Mouse (Mus musculus): Measurements from ENCODE around the gene Gm17657. TPM values are rescaled to one million over a fixed set of nuclear protein-coding genes. Genes with fewer than 3 reads are reported as not detected.
A peak's percentile ranks its signal among the peaks of the same experiment; 100 is the strongest.

The Gm17657 gene
- polyA plus RNA-seq, 1 experiment from 2014 or later = not detected

DNA sequence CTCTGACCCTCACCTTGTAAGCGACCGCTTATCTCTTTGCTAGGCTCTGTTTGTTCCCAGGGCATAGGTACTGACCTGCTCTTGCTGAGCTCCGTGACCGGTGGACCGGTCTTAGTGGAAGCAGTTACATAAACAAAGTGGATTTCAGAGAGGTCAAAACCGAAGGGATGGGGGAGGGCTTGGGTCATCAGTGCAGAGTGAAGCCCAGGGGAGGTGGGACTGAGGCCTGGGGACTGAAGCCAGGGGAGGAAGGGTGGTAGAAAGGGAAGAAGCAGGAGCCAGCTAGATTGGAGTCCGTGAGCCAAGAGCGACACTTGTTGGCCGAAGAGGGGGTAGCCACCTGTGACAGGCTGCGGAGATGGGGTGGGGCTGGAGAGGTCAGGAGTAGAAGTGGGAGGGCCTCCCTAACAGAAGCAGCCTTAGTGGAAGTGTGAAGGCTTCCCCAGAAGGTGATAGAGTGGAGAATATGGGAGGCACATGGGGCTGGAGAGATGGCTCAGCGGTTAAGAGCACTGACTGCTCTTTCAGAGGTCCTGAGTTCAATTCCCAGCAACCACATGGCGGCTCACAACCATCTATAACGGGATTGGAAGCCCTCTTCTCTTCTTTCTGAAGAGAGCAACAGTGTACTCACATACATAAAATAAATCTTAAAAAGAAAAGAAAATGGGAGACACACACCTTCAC lies 36.3 kb downstream of the Gm17657 start:
- Histone ChIP-seq H3K36me3 (ENCODE audit: control insufficient read depth, insufficient read depth, low read length) (no peaks in the 10 kb centered on the region), H3K4me1 (ENCODE audit: control insufficient read depth in 2 of 2, insufficient read depth in 2 of 2, low read length in 2 of 2) (0 out of 4 replicates have a peak, but pooled peaks cover 0 to 2% of the 10 kb centered on the region in 2 experiments), H3K27ac (replicated peaks in 1 of 2; ENCODE audit: control insufficient read depth in 1 of 2, insufficient read depth in 1 of 2, low read depth in 2 of 2, low read length in 2 of 2) (no peak overlapping the region), H3K9ac (ENCODE audit: low read length) (no peak overlapping the region; the same call in 1 of the 2 replicates), H3K9me3 (ENCODE audit: control insufficient read depth, low read length) (no peaks in the 10 kb centered on the region), H3K4me2 (ENCODE audit: low read length) (no peak overlapping the region), H3K27me3 (ENCODE audit: control insufficient read depth, insufficient read depth, low read length) (no peaks in the 10 kb centered on the region), H3K4me3 (ENCODE audit: control insufficient read depth in 1 of 2, insufficient read depth in 1 of 2, low read depth in 1 of 2, low read length in 2 of 2) (no peak overlapping the region)
- WGBS = 33% methylated on average over 13 of the region's 13 CpGs
- peak; percentile 76 for ATAC-seq (ENCODE audit: insufficient number of reproducible peaks, insufficient read depth, low FRiP score, low read depth)

DNA sequence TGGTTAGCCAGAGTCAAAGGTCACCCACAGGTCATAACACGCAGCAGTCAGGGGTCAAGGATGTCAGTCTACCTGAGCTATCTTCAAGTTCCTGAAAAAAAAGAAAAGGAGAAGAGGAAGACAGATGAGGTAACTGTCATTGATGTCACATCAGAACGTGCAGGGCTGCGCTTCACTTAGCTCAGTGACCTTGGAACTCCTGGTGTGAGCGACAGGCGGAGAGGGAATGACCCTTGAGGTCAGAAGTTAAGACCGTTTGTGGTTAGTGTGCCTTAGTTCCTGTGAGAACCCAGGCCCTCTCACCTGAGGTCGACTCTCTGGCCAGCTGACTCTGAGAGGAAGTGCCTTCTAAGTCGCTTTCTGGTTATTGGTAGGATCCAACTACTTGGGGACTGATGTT lies 38.7 kb downstream of the Gm17657 start:
- H3K4me2 ChIP-seq (ENCODE audit: low read length) = no peak overlapping the region
- no peak for ATAC-seq (ENCODE audit: insufficient number of reproducible peaks, insufficient read depth, low FRiP score, low read depth)
- no peak overlapping the region for H3K27ac ChIP-seq (replicated peaks in 1 of 2; ENCODE audit: control insufficient read depth in 1 of 2, insufficient read depth in 1 of 2, low read depth in 2 of 2, low read length in 2 of 2)
- no peaks in the 10 kb centered on the region for H3K36me3 ChIP-seq (ENCODE audit: control insufficient read depth, insufficient read depth, low read length)
- no peak overlapping the region for H3K4me3 ChIP-seq (ENCODE audit: control insufficient read depth in 1 of 2, insufficient read depth in 1 of 2, low read depth in 1 of 2, low read length in 2 of 2)
- H3K9me3 ChIP-seq (ENCODE audit: control insufficient read depth, low read length) = no peaks in the 10 kb centered on the region
- 0 out of 4 replicates have a peak, but pooled peaks cover 0 to 2% of the 10 kb centered on the region in 2 experiments for H3K4me1 ChIP-seq (ENCODE audit: control insufficient read depth in 2 of 2, insufficient read depth in 2 of 2, low read length in 2 of 2)
- no peaks in the 10 kb centered on the region for H3K27me3 ChIP-seq (ENCODE audit: control insufficient read depth, insufficient read depth, low read length)
- WGBS = 62% methylated on average over 8 of the region's 8 CpGs
- H3K9ac ChIP-seq (ENCODE audit: low read length) = no peak overlapping the region

DNA sequence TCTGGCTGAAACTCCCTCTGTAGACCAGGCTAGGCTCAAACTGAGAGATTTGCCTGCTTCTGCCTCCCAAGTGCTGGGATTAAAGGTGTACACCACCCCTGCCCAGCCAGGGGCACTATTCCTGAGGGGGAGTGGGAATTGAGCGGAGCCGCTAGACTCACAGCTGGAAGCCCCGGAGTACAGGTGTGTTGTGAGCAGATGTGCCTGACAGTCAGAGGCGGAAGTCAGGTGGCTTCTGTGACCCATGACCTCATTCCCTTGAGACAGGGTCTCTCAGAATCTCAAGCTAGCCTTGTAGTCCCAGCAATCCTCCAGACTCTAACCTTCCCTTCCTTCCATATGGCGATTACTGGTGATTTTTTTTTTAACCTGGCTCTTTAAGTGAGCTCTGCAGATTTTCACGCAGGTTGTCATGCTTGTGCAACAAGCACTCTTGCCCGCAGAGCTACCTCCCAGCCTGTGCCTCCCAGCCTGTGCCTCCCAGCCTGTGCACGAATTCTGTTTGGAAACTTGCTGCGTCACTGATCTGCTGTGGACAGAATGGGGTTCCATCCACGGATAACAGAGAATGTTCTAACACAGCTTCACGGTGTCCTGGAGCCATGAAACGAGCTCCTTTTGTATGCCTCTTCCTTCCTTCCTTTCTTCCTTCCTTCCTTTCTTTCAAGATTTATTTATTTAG lies 40.4 kb downstream of the Gm17657 start:
- no peak overlapping the region for H3K4me3 ChIP-seq (ENCODE audit: control insufficient read depth in 1 of 2, insufficient read depth in 1 of 2, low read depth in 1 of 2, low read length in 2 of 2)
- H3K9ac ChIP-seq (ENCODE audit: low read length) = no peak overlapping the region
- no peaks in the 10 kb centered on the region for H3K4me1 ChIP-seq (ENCODE audit: control insufficient read depth in 2 of 2, insufficient read depth in 2 of 2, low read length in 2 of 2)
- no peak for ATAC-seq (ENCODE audit: insufficient number of reproducible peaks, insufficient read depth, low FRiP score, low read depth)
- H3K27me3 ChIP-seq (ENCODE audit: control insufficient read depth, insufficient read depth, low read length) = no peaks in the 10 kb centered on the region
- no peak overlapping the region for H3K27ac ChIP-seq (replicated peaks in 1 of 2; ENCODE audit: control insufficient read depth in 1 of 2, insufficient read depth in 1 of 2, low read depth in 2 of 2, low read length in 2 of 2)
- no peaks in the 10 kb centered on the region for H3K9me3 ChIP-seq (ENCODE audit: control insufficient read depth, low read length)
- H3K36me3 ChIP-seq (ENCODE audit: control insufficient read depth, insufficient read depth, low read length) = no peaks in the 10 kb centered on the region
- H3K4me2 ChIP-seq (ENCODE audit: low read length) = no peak overlapping the region
- WGBS = 73% methylated on average over 12 of the region's 12 CpGs

DNA sequence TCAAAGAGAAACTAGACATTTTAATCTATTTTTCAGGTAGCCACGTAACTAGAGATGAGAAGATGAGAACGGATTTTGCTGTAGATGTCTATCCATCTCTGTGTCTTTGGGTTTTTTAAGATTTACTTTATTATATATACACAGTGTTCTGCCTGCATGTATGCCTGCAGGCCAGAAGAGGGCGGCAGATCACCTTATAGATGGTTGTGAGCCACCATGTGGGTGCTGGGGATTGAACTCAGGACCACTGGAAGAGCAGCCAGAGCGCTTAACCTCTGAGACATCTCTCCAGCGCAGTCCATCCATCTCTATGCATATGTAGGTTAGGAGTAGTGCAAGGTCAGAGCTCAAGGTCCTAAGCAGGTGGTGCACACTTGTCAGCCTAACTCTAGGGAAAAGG lies 45.7 kb downstream of the Gm17657 start:
- Histone ChIP-seq H3K27me3 (ENCODE audit: control insufficient read depth, insufficient read depth, low read length) (no peaks in the 10 kb centered on the region), H3K4me2 (ENCODE audit: low read length) (peak overlapping the region; percentile 60; the same call in 1 of the 2 replicates), H3K9ac (ENCODE audit: low read length) (no peak overlapping the region), H3K36me3 (ENCODE audit: control insufficient read depth, insufficient read depth, low read length) (no peaks in the 10 kb centered on the region), H3K4me1 (ENCODE audit: control insufficient read depth in 2 of 2, insufficient read depth in 2 of 2, low read length in 2 of 2) (peaks cover 6 to 10% of the 10 kb centered on the region in 2 experiments; a peak in 3 of 4 replicates), H3K9me3 (ENCODE audit: control insufficient read depth, low read length) (no peaks in the 10 kb centered on the region), H3K4me3 (ENCODE audit: control insufficient read depth in 1 of 2, insufficient read depth in 1 of 2, low read depth in 1 of 2, low read length in 2 of 2) (no peak overlapping the region), H3K27ac (replicated peaks in 1 of 2; ENCODE audit: control insufficient read depth in 1 of 2, insufficient read depth in 1 of 2, low read depth in 2 of 2, low read length in 2 of 2) (no peak overlapping the region)
- WGBS = 81% methylated on average over 5 of the region's 5 CpGs
- no peak for ATAC-seq (ENCODE audit: insufficient number of reproducible peaks, insufficient read depth, low FRiP score, low read depth)

DNA sequence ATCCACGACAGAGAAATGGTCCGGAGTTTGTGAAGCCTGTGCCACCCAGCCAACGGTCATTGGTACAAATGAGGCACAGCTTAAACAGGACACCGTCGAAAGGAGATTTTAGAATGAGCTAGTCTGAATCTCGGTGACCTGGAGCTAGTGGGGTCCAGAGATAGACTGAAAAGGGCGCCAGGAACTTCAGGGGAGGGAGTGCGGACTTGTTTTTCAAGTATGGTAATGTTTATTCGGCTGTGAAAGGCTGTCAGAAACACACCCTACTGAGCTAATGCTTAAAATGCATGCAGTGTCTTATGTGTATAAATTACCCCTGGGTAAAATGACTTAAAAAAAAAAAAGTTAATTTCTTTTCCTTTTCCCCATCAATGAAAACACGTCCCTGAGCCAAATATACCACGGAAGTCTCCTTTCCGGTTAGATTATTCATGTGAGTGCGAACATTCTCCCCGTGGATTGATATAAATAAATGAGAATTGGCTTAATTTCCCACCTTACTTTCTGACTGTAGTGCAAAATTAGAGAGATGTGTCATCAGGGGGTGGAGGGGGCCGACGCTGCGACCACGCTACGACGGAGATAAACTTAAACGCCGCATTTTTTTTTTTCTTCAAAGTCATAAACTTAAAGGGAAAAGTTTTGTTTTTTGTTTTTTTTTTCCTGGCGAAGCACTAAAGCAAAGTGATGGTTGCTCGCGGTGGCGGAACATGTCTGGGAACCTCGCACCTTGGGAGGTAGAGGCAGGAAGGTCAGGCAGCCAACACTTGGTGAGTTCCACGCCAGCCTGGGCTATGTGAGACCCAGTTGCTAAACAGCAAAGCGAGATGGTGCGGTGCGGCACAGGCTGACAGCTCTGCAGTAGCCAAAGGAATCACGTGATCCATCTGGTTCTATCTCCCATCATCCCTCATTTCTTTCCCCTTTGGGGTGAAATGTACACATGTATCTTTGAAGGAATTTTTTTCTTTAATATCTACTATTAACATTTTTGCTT lies 46.5 kb downstream of the Gm17657 start:
- peak overlapping the region; percentile 25; a peak in 3 of 4 replicates for H3K4me3 ChIP-seq (ENCODE audit: control insufficient read depth in 1 of 2, insufficient read depth in 1 of 2, low read depth in 1 of 2, low read length in 2 of 2)
- peak overlapping the region; percentile 46 for H3K9ac ChIP-seq (ENCODE audit: low read length)
- no peaks in the 10 kb centered on the region for H3K9me3 ChIP-seq (ENCODE audit: control insufficient read depth, low read length)
- 12% methylated on average over 32 of the region's 32 CpGs for WGBS
- H3K27ac ChIP-seq (replicated peaks in 1 of 2; ENCODE audit: control insufficient read depth in 1 of 2, insufficient read depth in 1 of 2, low read depth in 2 of 2, low read length in 2 of 2) = peak overlapping the region in 1 of 2 experiments; percentile 3; a peak in 1 of 4 replicates
- peaks cover 6 to 10% of the 10 kb centered on the region in 2 experiments; a peak in 3 of 4 replicates for H3K4me1 ChIP-seq (ENCODE audit: control insufficient read depth in 2 of 2, insufficient read depth in 2 of 2, low read length in 2 of 2)
- H3K27me3 ChIP-seq (ENCODE audit: control insufficient read depth, insufficient read depth, low read length) = no peaks in the 10 kb centered on the region
- H3K36me3 ChIP-seq (ENCODE audit: control insufficient read depth, insufficient read depth, low read length) = no peaks in the 10 kb centered on the region
- peak overlapping the region; percentile 60 for H3K4me2 ChIP-seq (ENCODE audit: low read length)
- no peak for ATAC-seq (ENCODE audit: insufficient number of reproducible peaks, insufficient read depth, low FRiP score, low read depth)

DNA sequence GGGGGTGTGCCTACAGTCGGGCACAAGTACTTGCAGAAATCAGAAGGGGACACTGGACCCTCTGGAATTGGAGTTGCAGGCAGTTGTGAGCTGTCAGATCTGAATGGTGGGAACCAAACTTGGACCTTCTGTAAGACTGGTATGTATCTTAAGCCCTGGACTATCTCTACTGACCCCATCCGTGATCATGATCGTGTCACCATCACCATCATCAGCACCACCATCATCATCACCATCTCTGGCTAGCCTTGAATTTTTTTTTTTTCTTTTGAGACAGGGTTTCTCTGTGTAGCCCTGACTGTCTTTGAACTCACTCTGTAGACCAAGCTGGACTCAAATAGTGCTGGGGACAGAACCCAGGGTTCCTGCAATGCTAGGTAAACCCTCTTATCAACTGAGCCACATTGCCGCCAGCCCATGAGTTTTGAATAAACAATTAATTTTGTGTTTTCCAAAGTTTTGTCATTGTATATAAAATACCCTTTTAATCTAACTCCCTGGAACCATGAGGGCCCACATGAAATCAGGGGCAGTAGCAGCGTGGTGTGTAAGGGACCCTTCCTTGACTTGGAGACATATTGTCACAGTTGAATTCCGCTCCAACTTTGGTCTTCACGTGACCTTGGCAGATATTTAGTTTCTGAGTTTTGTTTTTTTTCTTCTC lies 47.3 kb downstream of the Gm17657 start:
- H3K27ac ChIP-seq (replicated peaks in 1 of 2; ENCODE audit: control insufficient read depth in 1 of 2, insufficient read depth in 1 of 2, low read depth in 2 of 2, low read length in 2 of 2) = peak overlapping the region in 1 of 2 experiments; percentile 3; a peak in 1 of 4 replicates
- H3K4me2 ChIP-seq (ENCODE audit: low read length) = peak overlapping the region; percentile 60
- 0 out of 4 replicates have a peak overlapping the region, but pooled peaks of 1 of the 2 experiments have one; percentile 25 for H3K4me3 ChIP-seq (ENCODE audit: control insufficient read depth in 1 of 2, insufficient read depth in 1 of 2, low read depth in 1 of 2, low read length in 2 of 2)
- no peaks in the 10 kb centered on the region for H3K36me3 ChIP-seq (ENCODE audit: control insufficient read depth, insufficient read depth, low read length)
- no peaks in the 10 kb centered on the region for H3K9me3 ChIP-seq (ENCODE audit: control insufficient read depth, low read length)
- 71% methylated on average over 7 of the region's 7 CpGs for WGBS
- peaks cover 6 to 10% of the 10 kb centered on the region in 2 experiments; a peak in 3 of 4 replicates for H3K4me1 ChIP-seq (ENCODE audit: control insufficient read depth in 2 of 2, insufficient read depth in 2 of 2, low read length in 2 of 2)
- no peaks in the 10 kb centered on the region for H3K27me3 ChIP-seq (ENCODE audit: control insufficient read depth, insufficient read depth, low read length)
- H3K9ac ChIP-seq (ENCODE audit: low read length) = no peak overlapping the region
- ATAC-seq (ENCODE audit: insufficient number of reproducible peaks, insufficient read depth, low FRiP score, low read depth) = no peak
